ENCODE assay signal across 7 mouse cellular contexts in genomic region chr2:90824528-90824927, GRCm38 (mm10). TPM values are rescaled to one million over a fixed set of nuclear protein-coding genes. Genes with fewer than 3 reads are reported as not detected.
A peak's percentile ranks its signal among the peaks of the same experiment; 100 is the strongest.
DNase-seq lines count a peak whose midpoint lies in the region; TF ChIP-seq lines count a peak whose summit lies in the region.
"Not testable (repeated sequence)": the region's sequence is repeated elsewhere in the genome, so short reads cannot be mapped to it uniquely, and the experiment has no call there.
"Had no signal": no experiment of that assay in that cellular context is flagged by ENCODE, and none has a peak within 500 bp of the region (broad histone marks: within the 10 kb centered on the region; RNA-seq: fewer than 3 reads in every experiment).

No protein-coding gene starts in this region.

- 17% methylated on average over 10 of the region's 10 CpGs for WGBS in cerebellum, adult 2 months

- peaks cover 17% of the 10 kb centered on the region for H3K4me1 ChIP-seq in cerebellum, adult 2 months (ENCODE audit: control insufficient read depth, insufficient read depth, low read length)

- H3K27ac ChIP-seq in cerebellum, adult 2 months (ENCODE audit: insufficient read depth, low read length) = peak overlapping the region; percentile 95

- H3K27me3 ChIP-seq in cerebellum, adult 2 months (ENCODE audit: control insufficient read depth, insufficient read depth, low read length) = not testable (repeated sequence)

- not testable (repeated sequence) for H3K4me3 ChIP-seq in cerebellum, adult 2 months (replicated peaks; ENCODE audit: insufficient read depth, low read depth, low read length)

- peak; percentile 22 for DNase-seq in MN1 (ENCODE audit: low spot score)
- peak; percentile 59 for DNase-seq in cerebellum, adult 11-12 months
- peak; percentile 53 to 59 for DNase-seq in cerebellum, adult 2 months
- DNase-seq in cerebellum, adult 9-11 months = peak; percentile 66
- peak; percentile 28 for DNase-seq in heart, adult 11 months

- not testable (repeated sequence) for TF ChIP-seq POLR2A in cerebellum, adult 2 months (IDR thresholded peaks at IDR 0.05; ENCODE audit: borderline replicate concordance, insufficient read depth, low read length)

- not testable (repeated sequence) for TF ChIP-seq CTCF in cerebellum, adult 2 months (IDR thresholded peaks at IDR 0.05; ENCODE audit: borderline replicate concordance, insufficient read depth, low read depth, low read length)

RNA-seq across cellular contexts. Expression of gene Mtch2, which starts 22.4 kb away (rescaled TPM):
- 245 and 249 TPM in 2 replicates for polyA plus RNA-seq in cerebellum, adult 2 months (2012; rRNA removed)

RNA-seq across cellular contexts. Expression of gene Agbl2, which starts 42.0 kb away (rescaled TPM):
- polyA plus RNA-seq in cerebellum, adult 2 months (2012; rRNA removed) = 6.7 and 8.1 TPM in 2 replicates
- polyA plus RNA-seq: CD4-positive, CD25-positive, alpha-beta regulatory T cell, adult 4 months; G1E had no signal
